In the genomic region with DNA sequence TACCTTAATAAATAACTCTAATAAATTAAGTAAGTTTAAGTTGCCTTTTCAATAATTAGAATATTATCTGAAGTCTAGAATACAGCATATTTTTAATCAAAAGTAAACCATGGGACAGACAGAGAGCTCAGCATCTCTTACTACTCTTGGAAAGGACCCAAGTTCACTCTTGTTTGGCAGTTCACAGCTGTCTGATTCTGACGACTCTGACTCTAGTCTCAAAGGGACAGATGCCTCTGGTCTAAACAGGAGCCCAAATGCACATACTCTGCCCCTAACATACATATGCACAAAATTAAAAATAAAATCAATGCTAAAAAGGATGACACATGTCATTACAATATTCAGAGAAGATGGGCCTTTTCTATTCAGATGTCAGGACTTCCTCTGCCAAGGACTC, we compare ENCODE assay signal across 17 mouse cellular contexts.
DNase-seq lines count a peak whose midpoint lies in the region; ATAC-seq and TF ChIP-seq lines count a peak whose summit lies in the region.
"Had no signal": no experiment of that assay in that cellular context is flagged by ENCODE, and none has a peak within 500 bp of the region (broad histone marks: within the 10 kb centered on the region; RNA-seq: fewer than 3 reads in every experiment).

No protein-coding gene starts in this region.

- no peaks in the 10 kb centered on the region for H3K4me1 ChIP-seq in forebrain, embryonic 14.5 days (ENCODE audit: control insufficient read depth, insufficient read depth, low read length)
- H3K4me1 ChIP-seq in forebrain, embryonic 13.5 days = no peaks in the 10 kb centered on the region
- no peaks in the 10 kb centered on the region for H3K4me1 ChIP-seq in lung, embryonic 14.5 days (ENCODE audit: insufficient read depth)
- H3K4me1 ChIP-seq: embryonic facial prominence, embryonic 10.5 days; embryonic facial prominence, embryonic 12.5 days; forebrain, embryonic 15.5 days had no signal

- TF ChIP-seq CTCF in lung, embryonic 14.5 days (IDR thresholded peaks at IDR 0.05; ENCODE audit: low read depth) = no peak

- no peak overlapping the region for H3K4me2 ChIP-seq in forebrain, embryonic 14.5 days (ENCODE audit: low read length)
- no peak overlapping the region for H3K4me2 ChIP-seq in forebrain, embryonic 13.5 days
- H3K4me2 ChIP-seq in lung, embryonic 14.5 days = no peak overlapping the region
- H3K4me2 ChIP-seq: embryonic facial prominence, embryonic 12.5 days; forebrain, embryonic 15.5 days had no signal

- no peak overlapping the region for H3K4me3 ChIP-seq in forebrain, embryonic 14.5 days (ENCODE audit: low read depth, low read length)
- H3K4me3 ChIP-seq in forebrain, embryonic 13.5 days = no peak overlapping the region
- no peak overlapping the region for H3K4me3 ChIP-seq in lung, embryonic 14.5 days (ENCODE audit: low read depth, low read length)
- H3K4me3 ChIP-seq: embryonic facial prominence, embryonic 10.5 days; embryonic facial prominence, embryonic 12.5 days; forebrain, embryonic 15.5 days had no signal

- no peaks in the 10 kb centered on the region for H3K36me3 ChIP-seq in forebrain, embryonic 14.5 days (ENCODE audit: control insufficient read depth, insufficient read depth, low read length)
- no peaks in the 10 kb centered on the region for H3K36me3 ChIP-seq in forebrain, embryonic 13.5 days (ENCODE audit: poor library complexity, severe bottlenecking)
- H3K36me3 ChIP-seq in lung, embryonic 14.5 days (ENCODE audit: insufficient read depth) = no peaks in the 10 kb centered on the region
- H3K36me3 ChIP-seq: embryonic facial prominence, embryonic 10.5 days; embryonic facial prominence, embryonic 12.5 days; forebrain, embryonic 15.5 days had no signal

- ATAC-seq in forebrain, embryonic 14.5 days = peak; percentile 57; the same call in 1 of the 2 replicates
- no peak for ATAC-seq in forebrain, embryonic 13.5 days
- ATAC-seq in lung, embryonic 14.5 days (ENCODE audit: insufficient read depth) = no peak
- ATAC-seq: forebrain, embryonic 15.5 days; forebrain, postnatal 0 days had no signal

- no peaks in the 10 kb centered on the region for H3K9me3 ChIP-seq in forebrain, embryonic 14.5 days (replicated peaks; ENCODE audit: control insufficient read depth, low read length)
- H3K9me3 ChIP-seq in forebrain, embryonic 13.5 days (replicated peaks) = no peaks in the 10 kb centered on the region
- no peaks in the 10 kb centered on the region for H3K9me3 ChIP-seq in lung, embryonic 14.5 days (ENCODE audit: low read depth, low read length)
- H3K9me3 ChIP-seq: embryonic facial prominence, embryonic 10.5 days; embryonic facial prominence, embryonic 12.5 days; forebrain, embryonic 15.5 days had no signal

- DNase-seq in forebrain, embryonic 14.5 days (ENCODE audit: low spot score) = peak; percentile 52
- DNase-seq in lung, embryonic 14.5 days = peak; percentile 59
- no peak for DNase-seq in lung, postnatal 14 days
- DNase-seq in retina, postnatal 1 day = no peak
- DNase-seq: adrenal gland, adult 2 months; adrenal gland, postnatal 10 days; adrenal gland, postnatal 25 days; cerebellum, adult 11 months; cerebellum, adult 18-20 months; cerebellum, adult 8-10 months; cerebellum, adult 9-11 months; cerebellum, postnatal 25 days; forebrain, postnatal 0 days had no signal

- H3K9ac ChIP-seq in forebrain, embryonic 14.5 days (ENCODE audit: low read length) = no peak overlapping the region
- H3K9ac ChIP-seq in forebrain, embryonic 13.5 days = no peak overlapping the region
- H3K9ac ChIP-seq in lung, embryonic 14.5 days = no peak overlapping the region
- H3K9ac ChIP-seq: embryonic facial prominence, embryonic 12.5 days; forebrain, embryonic 15.5 days; forebrain, postnatal 0 days had no signal

- H3K27me3 ChIP-seq in forebrain, embryonic 14.5 days (replicated peaks; ENCODE audit: control insufficient read depth, insufficient read depth, low read length) = no peaks in the 10 kb centered on the region
- no peaks in the 10 kb centered on the region for H3K27me3 ChIP-seq in forebrain, embryonic 13.5 days
- no peaks in the 10 kb centered on the region for H3K27me3 ChIP-seq in lung, embryonic 14.5 days (ENCODE audit: insufficient read depth, low read length)
- H3K27me3 ChIP-seq: embryonic facial prominence, embryonic 12.5 days; forebrain, embryonic 15.5 days had no signal

- WGBS in forebrain, embryonic 14.5 days = 32% methylated on average over 1 of the region's 1 CpGs
- WGBS in forebrain, embryonic 13.5 days = 56% methylated on average over 1 of the region's 1 CpGs
- WGBS in lung, embryonic 14.5 days = 14% methylated on average over 1 of the region's 1 CpGs

- H3K27ac ChIP-seq in forebrain, embryonic 14.5 days (ENCODE audit: low read depth, low read length) = no peak overlapping the region
- H3K27ac ChIP-seq in forebrain, embryonic 13.5 days = no peak overlapping the region
- no peak overlapping the region for H3K27ac ChIP-seq in lung, embryonic 14.5 days (ENCODE audit: low read depth)
- H3K27ac ChIP-seq: embryonic facial prominence, embryonic 10.5 days; embryonic facial prominence, embryonic 12.5 days; forebrain, embryonic 15.5 days had no signal

Comparison
In these comparisons a context has a peak if more than half of its experiments do, and no peak if none do; other contexts are left out.
1. DNase-seq: peak in forebrain, embryonic 14.5 days (single experiment) and lung, embryonic 14.5 days (single experiment); none in lung, postnatal 14 days (single experiment) and retina, postnatal 1 day (single experiment).